Mouse (Mus musculus): Measurements from ENCODE around the gene Ctdnep1.

DNA sequence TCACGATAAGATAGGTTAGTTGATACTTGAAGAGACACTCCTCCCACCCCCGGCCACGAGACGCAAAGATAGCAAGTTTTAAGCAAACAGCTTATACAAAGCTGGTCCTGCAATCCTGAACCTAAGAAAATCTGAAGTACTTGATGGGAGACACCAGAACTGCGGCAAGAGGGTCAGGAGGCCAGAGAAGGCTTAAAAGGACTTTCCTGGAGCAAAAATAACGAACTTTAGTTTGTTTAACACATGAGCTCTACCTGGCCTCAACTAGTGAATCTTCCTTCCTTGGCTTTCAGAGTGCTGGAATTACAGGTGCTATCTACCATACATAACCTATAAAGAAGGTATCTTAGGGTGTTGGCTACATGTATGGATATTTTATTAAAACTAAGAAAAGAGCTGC is 46.3 kb upstream of the Ctdnep1 start:
- TF ChIP-seq CTCF (IDR thresholded peaks at IDR 0.05; ENCODE audit: borderline replicate concordance, control insufficient read depth, extremely low read depth, insufficient read depth, low read length, poor library complexity) (no peak), POLR2A (IDR thresholded peaks at IDR 0.05; ENCODE audit: control insufficient read depth, extremely low read depth, insufficient read depth, low read length, poor library complexity) (no peak)
